Mouse (Mus musculus): Measurements from ENCODE around the gene Als2cl.

- TF ChIP-seq POLR2A (IDR thresholded peaks at IDR 0.05; ENCODE audit: low read depth, low read length) (no peak), CTCF (IDR thresholded peaks at IDR 0.05; ENCODE audit: borderline replicate concordance, insufficient read depth, low read length) (no peak)
These were observed 64.6 kb downstream of the Als2cl start for GRCm38 (mm10) chr9:110944265-110944664.

Measured in embryonic fibroblast, embryonic 13.5 days (primary cell).